Mouse (Mus musculus) embryo, embryonic 11 days (tissue): ENCODE measurements around the gene Sez6.
A peak's percentile ranks its signal among the peaks of the same experiment; 100 is the strongest.

ENCODE experiments used
- DNase-seq: peaks from one replicate; pipeline ENCODE4 v3.0.0-alpha.2; 2015

Sez6 gene

GRCm38 (mm10) chr11:77930751-77931540, at the start of gene Sez6:
Gene Sez6, plus strand, starts transcription at chr11:77930800.
- peak; percentile 93 for DNase-seq

GRCm38 (mm10) chr11:77884524-77885245, 45.9 kb upstream of the Sez6 start:
- DNase-seq = no peak

GRCm38 (mm10) chr11:77885246-77885575, 45.4 kb upstream of the Sez6 start:
- peak; percentile 74 for DNase-seq

GRCm38 (mm10) chr11:77887373-77887960, 43.1 kb upstream of the Sez6 start:
- peak; percentile 68 for DNase-seq

- no peak for DNase-seq
These were observed 41.8 kb upstream of the Sez6 start for GRCm38 (mm10) chr11:77888846-77889245.

GRCm38 (mm10) chr11:77889484-77889883, 41.1 kb upstream of the Sez6 start:
- no peak for DNase-seq

- DNase-seq = no peak
These were observed 39.8 kb upstream of the Sez6 start for GRCm38 (mm10) chr11:77890648-77891258.

- no peak for DNase-seq
These were observed 37.7 kb upstream of the Sez6 start for GRCm38 (mm10) chr11:77892883-77893282.

GRCm38 (mm10) chr11:77893283-77893682, 37.3 kb upstream of the Sez6 start:
- no peak for DNase-seq

- DNase-seq = peak; percentile 83
These were observed 36.5 kb upstream of the Sez6 start, which contains the start of gene Pipox for GRCm38 (mm10) chr11:77893787-77894718. Gene Pipox, minus strand, starts transcription at chr11:77894096.

- no peak for DNase-seq
These were observed 35.6 kb upstream of the Sez6 start for GRCm38 (mm10) chr11:77894967-77895366.

- no peak for DNase-seq
These were observed 34.6 kb upstream of the Sez6 start for GRCm38 (mm10) chr11:77896011-77896410.

GRCm38 (mm10) chr11:77896480-77896819, 34.1 kb upstream of the Sez6 start:
- no peak for DNase-seq

- DNase-seq = peak; percentile 50
These were observed 33.5 kb upstream of the Sez6 start for GRCm38 (mm10) chr11:77896820-77897805.

GRCm38 (mm10) chr11:77900187-77900586, 30.4 kb upstream of the Sez6 start:
- DNase-seq = no peak

- no peak for DNase-seq
These were observed 29.9 kb upstream of the Sez6 start for GRCm38 (mm10) chr11:77900696-77901095.

- no peak for DNase-seq
These were observed 29.2 kb upstream of the Sez6 start for GRCm38 (mm10) chr11:77901366-77901765.

GRCm38 (mm10) chr11:77901775-77902355, 28.7 kb upstream of the Sez6 start:
- DNase-seq = no peak

GRCm38 (mm10) chr11:77903761-77904160, 26.8 kb upstream of the Sez6 start:
- DNase-seq = no peak

- DNase-seq = no peak
These were observed 25.9 kb upstream of the Sez6 start for GRCm38 (mm10) chr11:77904707-77905106.
